Comparison of ENCODE assay signal across 14 mouse cellular contexts in the genomic region with DNA sequence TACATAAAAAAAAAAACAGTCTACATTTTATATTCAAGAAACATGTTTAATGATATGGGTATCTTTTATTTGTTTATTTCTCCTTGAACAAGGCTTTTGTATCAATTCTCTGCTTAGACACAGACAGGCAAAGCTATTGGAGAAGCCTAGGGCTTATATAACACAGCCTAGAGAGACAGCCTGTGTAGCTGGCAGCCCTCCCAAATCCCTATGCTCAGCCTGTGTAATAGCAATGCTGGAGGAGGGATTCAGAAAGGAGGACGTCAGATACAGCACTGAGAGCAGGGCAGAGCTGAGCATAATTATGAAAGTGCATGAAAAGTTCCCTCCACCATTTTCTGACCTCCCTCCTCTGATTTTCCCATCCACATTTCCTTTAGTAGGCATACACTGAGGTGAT.
A peak's percentile ranks its signal among the peaks of the same experiment; 100 is the strongest.
DNase-seq lines count a peak whose midpoint lies in the region; ATAC-seq lines count a peak whose summit lies in the region.
"Had no signal": no experiment of that assay in that cellular context is flagged by ENCODE, and none has a peak within 500 bp of the region (broad histone marks: within the 10 kb centered on the region; RNA-seq: fewer than 3 reads in every experiment).

No protein-coding gene starts in this region.

- no peak overlapping the region for H3K9ac ChIP-seq in embryonic facial prominence, embryonic 14.5 days (ENCODE audit: low read depth, low read length)
- H3K9ac ChIP-seq: lung, embryonic 15.5 days; midbrain, embryonic 15.5 days had no signal

- no peak for ATAC-seq in embryonic facial prominence, embryonic 14.5 days (ENCODE audit: low read depth)
- no peak for ATAC-seq in inflammation-experienced regulatory T-cells, adult 6 months
- ATAC-seq: hindbrain, embryonic 16.5 days; midbrain, embryonic 15.5 days; Patski had no signal

- H3K36me3 ChIP-seq in embryonic facial prominence, embryonic 14.5 days (ENCODE audit: control insufficient read depth, insufficient read depth, low read length) = no peaks in the 10 kb centered on the region
- H3K36me3 ChIP-seq in embryonic facial prominence, embryonic 10.5 days (replicated peaks) = no peaks in the 10 kb centered on the region
- H3K36me3 ChIP-seq: limb, embryonic 10.5 days; lung, embryonic 15.5 days; midbrain, embryonic 15.5 days had no signal

- 36% methylated on average over 1 of the region's 1 CpGs for WGBS in embryonic facial prominence, embryonic 14.5 days
- WGBS in embryonic facial prominence, embryonic 10.5 days = 59% methylated on average over 1 of the region's 1 CpGs

- H3K4me2 ChIP-seq in embryonic facial prominence, embryonic 14.5 days (ENCODE audit: low read depth, low read length) = no peak overlapping the region
- H3K4me2 ChIP-seq: lung, embryonic 15.5 days; midbrain, embryonic 15.5 days had no signal

- H3K4me3 ChIP-seq in embryonic facial prominence, embryonic 14.5 days (ENCODE audit: low read depth, low read length) = no peak overlapping the region
- H3K4me3 ChIP-seq in embryonic facial prominence, embryonic 10.5 days = no peak overlapping the region
- H3K4me3 ChIP-seq: erythroblast, embryonic 14.5 days; limb, embryonic 10.5 days; lung, embryonic 15.5 days; midbrain, embryonic 15.5 days had no signal

- no peak overlapping the region for H3K27ac ChIP-seq in embryonic facial prominence, embryonic 14.5 days (replicated peaks; ENCODE audit: low read depth, low read length)
- no peak overlapping the region for H3K27ac ChIP-seq in embryonic facial prominence, embryonic 10.5 days (replicated peaks)
- H3K27ac ChIP-seq: limb, embryonic 10.5 days; lung, embryonic 15.5 days; midbrain, embryonic 15.5 days had no signal

- H3K9me3 ChIP-seq in embryonic facial prominence, embryonic 14.5 days (ENCODE audit: control insufficient read depth, low read length) = no peaks in the 10 kb centered on the region
- H3K9me3 ChIP-seq in embryonic facial prominence, embryonic 10.5 days = no peaks in the 10 kb centered on the region
- H3K9me3 ChIP-seq: limb, embryonic 10.5 days; lung, embryonic 15.5 days; midbrain, embryonic 15.5 days had no signal

- peaks cover 3% of the 10 kb centered on the region; the same call in 1 of the 2 replicates for H3K27me3 ChIP-seq in embryonic facial prominence, embryonic 14.5 days (replicated peaks; ENCODE audit: control insufficient read depth, insufficient read depth, low read length)
- peaks cover 40% of the 10 kb centered on the region for H3K27me3 ChIP-seq in embryonic facial prominence, embryonic 10.5 days (replicated peaks; ENCODE audit: low read depth, poor library complexity, severe bottlenecking)
- H3K27me3 ChIP-seq: lung, embryonic 15.5 days; midbrain, embryonic 15.5 days had no signal

- no peaks in the 10 kb centered on the region for H3K4me1 ChIP-seq in embryonic facial prominence, embryonic 14.5 days (ENCODE audit: control insufficient read depth, insufficient read depth, low read length)
- H3K4me1 ChIP-seq in embryonic facial prominence, embryonic 10.5 days = no peaks in the 10 kb centered on the region
- H3K4me1 ChIP-seq: limb, embryonic 10.5 days; lung, embryonic 15.5 days; midbrain, embryonic 15.5 days had no signal

- DNase-seq in embryonic facial prominence, embryonic 14.5 days (ENCODE audit: low spot score) = peak; percentile 2
- no peak for DNase-seq in embryonic facial prominence, embryonic 10.5 days (ENCODE audit: low spot score)
- DNase-seq in cerebellum, postnatal 10 days = peak; percentile 47 to 51
- peak; percentile 6 for DNase-seq in layer of hippocampus, adult 9-10 months (ENCODE audit: low spot score)
- peak; percentile 24 to 37 for DNase-seq in right cerebral cortex, adult 2 months (ENCODE audit: low spot score in 2 of 2)
- no peak for DNase-seq in B cell, adult 2 months
- no peak for DNase-seq in gastrocnemius, postnatal 25 days

Comparison
In these comparisons a context has a peak if more than half of its experiments do, and no peak if none do; other contexts are left out.
1. DNase-seq: peak in embryonic facial prominence, embryonic 14.5 days (single experiment), cerebellum, postnatal 10 days (2 of 2), layer of hippocampus, adult 9-10 months (single experiment) and right cerebral cortex, adult 2 months (2 of 2); none in embryonic facial prominence, embryonic 10.5 days (single experiment), B cell, adult 2 months (0 of 2) and gastrocnemius, postnatal 25 days (single experiment).